Mouse (Mus musculus): ENCODE measurements at regions not wholly inside any gene's neighbourhood (a gene's known extent, or its start where the extent isn't known, plus 50 kb on each side); places are given as distances from the start of the nearest gene placed in this dataset.
A peak's percentile ranks its signal among the peaks of the same experiment; 100 is the strongest.

GRCm38 (mm10) chr5:103335916-103336688 is 88.9 kb upstream of the Ptpn13 start:
- H3K9me3 ChIP-seq (ENCODE audit: control insufficient read depth, low read length): no peaks in the 10 kb centered on the region
- no peak for ATAC-seq (ENCODE audit: insufficient number of reproducible peaks, low FRiP score, low TSS enrichment, low read depth)
- H3K4me3 ChIP-seq (ENCODE audit: low read depth, low read length): no peak overlapping the region
- DNase-seq (ENCODE audit: low spot score): peak; percentile 42
- H3K27ac ChIP-seq (replicated peaks; ENCODE audit: low read depth, low read length): no peak overlapping the region
- no peaks in the 10 kb centered on the region for H3K27me3 ChIP-seq (ENCODE audit: control insufficient read depth, insufficient read depth, low read length)
- no peak overlapping the region for H3K9ac ChIP-seq (ENCODE audit: low read length)
- H3K36me3 ChIP-seq (ENCODE audit: control insufficient read depth, insufficient read depth, low read length): no peaks in the 10 kb centered on the region
- 24% methylated on average over 12 of the region's 12 CpGs for WGBS
- peak overlapping the region; percentile 10; the same call in 1 of the 2 replicates for H3K4me2 ChIP-seq (ENCODE audit: low read depth, severe bottlenecking)
- 0 out of 2 replicates have a peak, but pooled peaks cover 3% of the 10 kb centered on the region for H3K4me1 ChIP-seq (ENCODE audit: control insufficient read depth, insufficient read depth, low read length)

- Histone ChIP-seq H3K27me3 (ENCODE audit: control insufficient read depth, insufficient read depth, low read length) (no peaks in the 10 kb centered on the region), H3K4me3 (ENCODE audit: low read depth, low read length) (no peak overlapping the region), H3K9ac (ENCODE audit: low read length) (no peak overlapping the region), H3K36me3 (ENCODE audit: control insufficient read depth, insufficient read depth, low read length) (no peaks in the 10 kb centered on the region), H3K4me2 (ENCODE audit: low read depth, severe bottlenecking) (no peak overlapping the region), H3K27ac (replicated peaks; ENCODE audit: low read depth, low read length) (no peak overlapping the region), H3K9me3 (ENCODE audit: control insufficient read depth, low read length) (no peaks in the 10 kb centered on the region), H3K4me1 (ENCODE audit: control insufficient read depth, insufficient read depth, low read length) (no peaks in the 10 kb centered on the region)
- DNase-seq (ENCODE audit: low spot score) (no peak), ATAC-seq (ENCODE audit: insufficient number of reproducible peaks, low FRiP score, low TSS enrichment, low read depth) (no peak)
- WGBS: 76% methylated on average over 10 of the region's 10 CpGs
Observed at GRCm38 (mm10) chr5:103326412-103326811, 98.6 kb upstream of the Ptpn13 start.

- H3K27me3 ChIP-seq (ENCODE audit: control insufficient read depth, insufficient read depth, low read length): no peaks in the 10 kb centered on the region
- no peak overlapping the region for H3K27ac ChIP-seq (replicated peaks; ENCODE audit: low read depth, low read length)
- H3K4me3 ChIP-seq (ENCODE audit: low read depth, low read length): no peak overlapping the region
- ATAC-seq (ENCODE audit: insufficient number of reproducible peaks, low FRiP score, low TSS enrichment, low read depth) (no peak), DNase-seq (ENCODE audit: low spot score) (no peak)
- no peak overlapping the region for H3K9ac ChIP-seq (ENCODE audit: low read length)
- H3K36me3 ChIP-seq (ENCODE audit: control insufficient read depth, insufficient read depth, low read length): no peaks in the 10 kb centered on the region
- H3K4me1 ChIP-seq (ENCODE audit: control insufficient read depth, insufficient read depth, low read length): no peaks in the 10 kb centered on the region
- H3K4me2 ChIP-seq (ENCODE audit: low read depth, severe bottlenecking): no peak overlapping the region
- no peaks in the 10 kb centered on the region for H3K9me3 ChIP-seq (ENCODE audit: control insufficient read depth, low read length)
- 83% methylated on average over 5 of the region's 5 CpGs for WGBS
Observed at GRCm38 (mm10) chr5:103320341-103320740, 104.7 kb upstream of the Ptpn13 start.

GRCm38 (mm10) chr5:103309806-103310525 is 98.8 kb upstream of the Mapk10 start:
- H3K36me3 ChIP-seq (ENCODE audit: control insufficient read depth, insufficient read depth, low read length): no peaks in the 10 kb centered on the region
- DNase-seq (ENCODE audit: low spot score): no peak
- H3K9ac ChIP-seq (ENCODE audit: low read length): no peak overlapping the region
- H3K27me3 ChIP-seq (ENCODE audit: control insufficient read depth, insufficient read depth, low read length): no peaks in the 10 kb centered on the region
- H3K9me3 ChIP-seq (ENCODE audit: control insufficient read depth, low read length): no peaks in the 10 kb centered on the region
- ATAC-seq (ENCODE audit: insufficient number of reproducible peaks, low FRiP score, low TSS enrichment, low read depth): no peak
- 70% methylated on average over 9 of the region's 9 CpGs for WGBS
- H3K4me2 ChIP-seq (ENCODE audit: low read depth, severe bottlenecking): no peak overlapping the region
- no peak overlapping the region for H3K4me3 ChIP-seq (ENCODE audit: low read depth, low read length)
- H3K4me1 ChIP-seq (ENCODE audit: control insufficient read depth, insufficient read depth, low read length): no peaks in the 10 kb centered on the region
- H3K27ac ChIP-seq (replicated peaks; ENCODE audit: low read depth, low read length): no peak overlapping the region

GRCm38 (mm10) chr5:103305716-103306447 is 94.7 kb upstream of the Mapk10 start:
- H3K9me3 ChIP-seq (ENCODE audit: control insufficient read depth, low read length): no peaks in the 10 kb centered on the region
- no peak for DNase-seq (ENCODE audit: low spot score)
- H3K4me1 ChIP-seq (ENCODE audit: control insufficient read depth, insufficient read depth, low read length): no peaks in the 10 kb centered on the region
- no peaks in the 10 kb centered on the region for H3K27me3 ChIP-seq (ENCODE audit: control insufficient read depth, insufficient read depth, low read length)
- ATAC-seq (ENCODE audit: insufficient number of reproducible peaks, low FRiP score, low TSS enrichment, low read depth): no peak
- no peak overlapping the region for H3K4me2 ChIP-seq (ENCODE audit: low read depth, severe bottlenecking)
- whole genome bisulfite sequencing: 75% methylated on average over 11 of the region's 11 CpGs
- H3K9ac ChIP-seq (ENCODE audit: low read length): no peak overlapping the region
- H3K36me3 ChIP-seq (ENCODE audit: control insufficient read depth, insufficient read depth, low read length): no peaks in the 10 kb centered on the region
- no peak overlapping the region for H3K27ac ChIP-seq (replicated peaks; ENCODE audit: low read depth, low read length)
- H3K4me3 ChIP-seq (ENCODE audit: low read depth, low read length): no peak overlapping the region

GRCm38 (mm10) chr5:103304975-103305374 is 93.8 kb upstream of the Mapk10 start:
- ATAC-seq (ENCODE audit: insufficient number of reproducible peaks, low FRiP score, low TSS enrichment, low read depth): no peak
- Histone ChIP-seq H3K27me3 (ENCODE audit: control insufficient read depth, insufficient read depth, low read length) (no peaks in the 10 kb centered on the region), H3K4me1 (ENCODE audit: control insufficient read depth, insufficient read depth, low read length) (no peaks in the 10 kb centered on the region), H3K9ac (ENCODE audit: low read length) (no peak overlapping the region), H3K36me3 (ENCODE audit: control insufficient read depth, insufficient read depth, low read length) (no peaks in the 10 kb centered on the region), H3K9me3 (ENCODE audit: control insufficient read depth, low read length) (no peaks in the 10 kb centered on the region), H3K4me3 (ENCODE audit: low read depth, low read length) (no peak overlapping the region), H3K27ac (replicated peaks; ENCODE audit: low read depth, low read length) (no peak overlapping the region), H3K4me2 (ENCODE audit: low read depth, severe bottlenecking) (no peak overlapping the region)
- DNase-seq (ENCODE audit: low spot score): no peak
- 84% methylated on average over 1 of the region's 1 CpGs for WGBS

GRCm38 (mm10) chr5:103302744-103303143 is 91.6 kb upstream of the Mapk10 start:
- H3K36me3 ChIP-seq (ENCODE audit: control insufficient read depth, insufficient read depth, low read length): no peaks in the 10 kb centered on the region
- H3K9ac ChIP-seq (ENCODE audit: low read length): no peak overlapping the region
- DNase-seq (ENCODE audit: low spot score) (no peak), ATAC-seq (ENCODE audit: insufficient number of reproducible peaks, low FRiP score, low TSS enrichment, low read depth) (no peak)
- no peak overlapping the region for H3K27ac ChIP-seq (replicated peaks; ENCODE audit: low read depth, low read length)
- no peaks in the 10 kb centered on the region for H3K27me3 ChIP-seq (ENCODE audit: control insufficient read depth, insufficient read depth, low read length)
- no peak overlapping the region for H3K4me3 ChIP-seq (ENCODE audit: low read depth, low read length)
- WGBS: 92% methylated on average over 10 of the region's 10 CpGs
- no peaks in the 10 kb centered on the region for H3K4me1 ChIP-seq (ENCODE audit: control insufficient read depth, insufficient read depth, low read length)
- H3K9me3 ChIP-seq (ENCODE audit: control insufficient read depth, low read length): no peaks in the 10 kb centered on the region
- H3K4me2 ChIP-seq (ENCODE audit: low read depth, severe bottlenecking): no peak overlapping the region

- H3K36me3 ChIP-seq (ENCODE audit: control insufficient read depth, insufficient read depth, low read length): no peaks in the 10 kb centered on the region
- 84% methylated on average over 3 of the region's 3 CpGs for WGBS
- H3K27ac ChIP-seq (replicated peaks; ENCODE audit: low read depth, low read length): no peak overlapping the region
- H3K4me2 ChIP-seq (ENCODE audit: low read depth, severe bottlenecking): no peak overlapping the region
- no peaks in the 10 kb centered on the region for H3K27me3 ChIP-seq (ENCODE audit: control insufficient read depth, insufficient read depth, low read length)
- H3K4me3 ChIP-seq (ENCODE audit: low read depth, low read length): no peak overlapping the region
- H3K9me3 ChIP-seq (ENCODE audit: control insufficient read depth, low read length): no peaks in the 10 kb centered on the region
- DNase-seq (ENCODE audit: low spot score) (no peak), ATAC-seq (ENCODE audit: insufficient number of reproducible peaks, low FRiP score, low TSS enrichment, low read depth) (no peak)
- no peaks in the 10 kb centered on the region for H3K4me1 ChIP-seq (ENCODE audit: control insufficient read depth, insufficient read depth, low read length)
- no peak overlapping the region for H3K9ac ChIP-seq (ENCODE audit: low read length)
Observed at GRCm38 (mm10) chr5:103301303-103301702, 90.2 kb upstream of the Mapk10 start.

All from limb, embryonic 11.5 days (tissue).